Mouse (Mus musculus): ENCODE data around the gene Camk1g.

Gene Camk1g

GRCm38 (mm10) chr1:193370096-193370495, at the start of gene Camk1g:
TSS of gene Camk1g (minus strand) at chr1:193370298.
- in situ Hi-C loops (cut with MboI; ENCODE audit: low pct_unique_long_range_greater_than_20kb in 1 of 2, low sequenced_read_pairs in 2 of 2, unreplicated experiment in 1 of 2): no loop called here

DNA sequence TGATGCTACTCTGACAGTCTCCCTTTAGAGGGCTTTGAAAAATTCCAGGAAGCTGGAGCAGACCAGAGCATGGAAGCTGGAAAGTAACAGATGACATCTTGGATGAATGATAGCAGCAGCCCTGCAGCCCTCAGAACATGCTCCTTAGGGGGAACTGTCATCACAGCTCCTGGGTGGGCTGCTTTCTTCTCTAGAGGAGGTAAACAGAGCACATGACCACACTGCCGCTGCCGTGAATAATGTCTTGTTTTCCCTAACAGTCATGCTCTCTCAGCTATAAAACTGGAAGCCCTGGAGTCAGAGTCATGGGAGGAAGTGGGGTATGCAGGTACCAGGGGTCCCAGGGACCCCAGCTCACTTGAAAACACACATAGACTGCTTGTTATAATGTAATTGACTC, 49.1 kb upstream of the Camk1g start:
- in situ Hi-C loops (cut with MboI; ENCODE audit: low pct_unique_long_range_greater_than_20kb in 1 of 2, low sequenced_read_pairs in 2 of 2, unreplicated experiment in 1 of 2): no loop called here

DNA sequence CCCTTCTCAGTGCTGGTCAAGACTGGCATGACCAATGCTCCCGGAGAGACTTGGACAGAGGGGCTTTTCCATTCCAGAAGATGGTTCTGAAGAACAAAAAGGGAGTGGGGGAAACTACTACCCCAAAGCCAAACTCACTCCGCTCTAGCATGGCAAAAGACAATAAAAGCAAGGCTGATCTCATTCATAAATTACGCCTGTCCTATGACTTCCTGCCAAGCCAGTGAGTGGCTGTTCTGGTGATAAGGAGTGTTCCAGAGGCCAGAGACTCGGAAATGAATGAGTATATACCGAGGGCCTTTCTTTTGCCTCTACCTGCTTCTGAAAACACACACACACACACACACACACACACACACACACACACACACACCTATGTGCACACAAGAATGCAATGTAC, 48.6 kb upstream of the Camk1g start:
- in situ Hi-C loops (cut with MboI; ENCODE audit: low pct_unique_long_range_greater_than_20kb in 1 of 2, low sequenced_read_pairs in 2 of 2, unreplicated experiment in 1 of 2): no loop called here

GRCm38 (mm10) chr1:193414067-193414466, 44.0 kb upstream of the Camk1g start:
- in situ Hi-C loops (cut with MboI; ENCODE audit: low pct_unique_long_range_greater_than_20kb in 1 of 2, low sequenced_read_pairs in 2 of 2, unreplicated experiment in 1 of 2): no loop called here

GRCm38 (mm10) chr1:193413368-193414000, 43.4 kb upstream of the Camk1g start:
- in situ Hi-C loops (cut with MboI; ENCODE audit: low pct_unique_long_range_greater_than_20kb in 1 of 2, low sequenced_read_pairs in 2 of 2, unreplicated experiment in 1 of 2): no loop called here

DNA sequence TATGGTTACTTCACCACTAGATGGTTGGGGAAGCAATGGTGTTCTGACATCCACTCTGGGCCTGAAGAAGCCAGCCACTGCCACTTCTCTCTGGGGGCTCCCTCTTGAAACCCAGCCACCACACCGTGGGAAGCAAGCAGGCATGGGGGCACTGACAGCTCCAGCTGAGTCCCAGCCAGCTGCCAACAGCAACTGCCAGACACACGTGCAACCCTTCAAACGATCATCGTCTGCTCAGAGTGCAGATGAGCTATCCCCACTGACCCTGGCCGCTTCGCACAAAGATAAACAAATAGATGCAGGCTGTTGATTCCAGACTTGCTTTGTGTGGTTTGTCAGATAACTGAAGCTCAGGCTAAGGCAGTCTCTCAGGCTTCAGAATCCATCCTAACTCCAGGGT, 37.4 kb upstream of the Camk1g start:
- in situ Hi-C loops (cut with MboI; ENCODE audit: low pct_unique_long_range_greater_than_20kb in 1 of 2, low sequenced_read_pairs in 2 of 2, unreplicated experiment in 1 of 2): no loop called here

GRCm38 (mm10) chr1:193406059-193406642, 36.1 kb upstream of the Camk1g start:
- in situ Hi-C loops (cut with MboI; ENCODE audit: low pct_unique_long_range_greater_than_20kb in 1 of 2, low sequenced_read_pairs in 2 of 2, unreplicated experiment in 1 of 2): no loop called here

DNA sequence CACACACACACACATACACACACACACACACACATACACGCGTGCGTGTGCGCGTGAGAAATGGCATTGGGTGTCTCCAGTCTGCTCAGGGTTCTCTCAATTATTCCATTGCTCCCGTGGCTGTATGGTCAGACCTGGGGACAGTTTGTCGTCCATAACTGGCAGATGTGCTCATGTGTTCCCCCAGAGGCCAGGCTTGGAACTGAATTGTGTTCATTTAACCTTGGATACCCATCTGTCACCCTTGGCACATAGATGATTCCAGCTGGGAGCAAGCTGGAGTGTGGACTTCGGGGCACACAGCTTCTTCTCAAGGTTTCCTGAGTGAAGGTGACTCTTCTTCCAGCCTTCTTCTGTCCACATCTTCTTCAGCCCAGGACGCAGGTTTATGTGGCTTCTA, 31.6 kb upstream of the Camk1g start:
- in situ Hi-C loops (cut with MboI; ENCODE audit: low pct_unique_long_range_greater_than_20kb in 1 of 2, low sequenced_read_pairs in 2 of 2, unreplicated experiment in 1 of 2): no loop called here

GRCm38 (mm10) chr1:193400348-193400747, 30.2 kb upstream of the Camk1g start:
- in situ Hi-C loops (cut with MboI; ENCODE audit: low pct_unique_long_range_greater_than_20kb in 1 of 2, low sequenced_read_pairs in 2 of 2, unreplicated experiment in 1 of 2): no loop called here

DNA sequence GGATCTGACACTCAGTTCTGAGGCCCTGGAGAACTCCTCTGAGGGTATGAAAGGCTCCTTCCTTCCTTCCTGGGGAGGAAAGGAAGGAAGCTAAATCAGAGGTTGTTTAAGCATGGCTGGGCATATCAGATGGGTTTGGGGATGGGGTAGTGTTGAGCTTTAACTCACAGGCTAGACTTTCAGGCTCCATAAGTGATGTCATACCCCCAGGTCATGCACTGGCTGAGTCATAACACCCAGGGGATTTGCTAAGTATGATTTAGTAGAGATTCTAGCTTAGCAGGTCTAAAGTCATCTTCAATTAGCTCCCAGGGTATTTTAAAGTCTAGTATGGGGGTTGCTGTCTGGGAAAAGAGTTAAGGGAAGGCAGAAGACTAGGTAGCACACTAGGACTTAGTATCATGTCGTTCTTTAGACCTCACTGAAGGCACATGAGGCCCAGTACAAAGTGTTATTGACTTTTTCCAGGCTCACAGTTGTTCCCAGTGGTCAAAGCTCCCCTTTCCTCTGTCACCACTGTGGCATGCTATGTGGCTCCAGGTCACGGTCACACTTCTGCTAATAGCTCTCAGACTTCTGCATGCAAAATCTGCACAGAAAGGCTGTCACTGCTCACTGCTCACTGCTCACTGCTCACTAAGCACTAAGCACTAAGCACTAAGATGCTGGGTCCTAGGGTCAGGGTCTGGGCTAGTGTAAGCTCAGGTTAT, 28.8 kb upstream of the Camk1g start:
- in situ Hi-C loops (cut with MboI; ENCODE audit: low pct_unique_long_range_greater_than_20kb in 1 of 2, low sequenced_read_pairs in 2 of 2, unreplicated experiment in 1 of 2): no loop called here

DNA sequence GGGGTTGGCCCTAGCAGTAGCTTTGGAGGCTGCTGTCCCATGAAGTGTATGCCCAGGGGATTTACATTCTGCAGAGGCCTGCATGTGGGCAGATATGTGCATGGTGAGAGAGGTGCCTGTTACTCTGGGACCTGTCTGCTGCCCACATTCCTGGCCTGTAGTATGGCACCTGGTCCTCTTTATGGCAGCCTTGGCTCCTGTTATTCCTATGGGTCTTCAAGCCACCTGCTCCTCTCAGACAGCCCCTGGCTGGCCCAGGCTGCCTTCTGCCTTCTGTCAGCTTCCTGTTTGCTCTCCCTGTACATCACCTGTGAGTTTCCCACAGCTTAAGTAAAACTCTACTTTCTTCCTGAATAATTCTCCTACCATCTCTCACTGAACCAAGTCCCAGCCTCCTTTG, 27.0 kb upstream of the Camk1g start:
- in situ Hi-C loops (cut with MboI; ENCODE audit: low pct_unique_long_range_greater_than_20kb in 1 of 2, low sequenced_read_pairs in 2 of 2, unreplicated experiment in 1 of 2): no loop called here

- in situ Hi-C loops (cut with MboI; ENCODE audit: low pct_unique_long_range_greater_than_20kb in 1 of 2, low sequenced_read_pairs in 2 of 2, unreplicated experiment in 1 of 2): no loop called here
Measured at GRCm38 (mm10) chr1:193392266-193392665, 22.2 kb upstream of the Camk1g start.

DNA sequence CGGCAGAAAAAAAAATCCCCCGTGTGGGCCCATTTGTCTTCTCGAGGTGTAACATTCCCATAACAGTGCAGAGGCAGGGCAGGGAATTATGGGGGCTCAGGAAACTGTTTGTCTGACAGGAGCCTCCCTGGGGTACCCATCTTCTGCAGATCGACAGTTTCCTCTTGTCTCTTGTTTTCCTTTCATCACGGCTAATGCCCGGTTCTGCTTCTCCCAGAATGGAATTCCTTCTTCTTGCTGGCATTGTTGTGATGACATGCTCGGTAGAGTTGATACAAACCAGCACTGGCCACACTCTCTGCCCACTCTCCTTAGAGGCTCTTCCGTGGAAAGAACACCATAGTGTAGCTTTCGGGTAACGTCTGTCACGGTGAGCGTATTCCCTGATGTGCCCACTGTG, 19.9 kb upstream of the Camk1g start:
- in situ Hi-C loops (cut with MboI; ENCODE audit: low pct_unique_long_range_greater_than_20kb in 1 of 2, low sequenced_read_pairs in 2 of 2, unreplicated experiment in 1 of 2): no loop called here

- in situ Hi-C loops (cut with MboI; ENCODE audit: low pct_unique_long_range_greater_than_20kb in 1 of 2, low sequenced_read_pairs in 2 of 2, unreplicated experiment in 1 of 2): no loop called here
Measured at GRCm38 (mm10) chr1:193389505-193389904, 19.4 kb upstream of the Camk1g start.

DNA sequence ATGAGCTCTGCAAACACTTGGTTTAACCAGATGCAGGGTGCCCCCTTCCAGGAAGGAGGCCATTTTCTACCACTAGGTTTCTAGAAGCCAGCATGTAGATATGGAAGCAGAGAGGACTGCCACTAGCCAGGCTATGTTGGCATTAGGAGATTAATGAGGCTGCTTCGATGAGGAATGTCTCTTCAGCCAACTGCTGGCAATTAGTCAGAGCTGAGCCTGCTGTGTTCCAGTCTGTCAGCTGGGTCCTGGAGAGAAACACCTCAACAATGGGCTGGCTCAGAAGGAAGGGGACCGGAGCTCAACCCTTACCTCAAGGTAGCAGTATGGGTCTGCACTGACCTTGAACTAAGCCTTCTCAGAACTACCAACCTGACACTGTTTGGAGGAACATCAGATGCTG, 17.1 kb upstream of the Camk1g start:
- in situ Hi-C loops (cut with MboI; ENCODE audit: low pct_unique_long_range_greater_than_20kb in 1 of 2, low sequenced_read_pairs in 2 of 2, unreplicated experiment in 1 of 2): no loop called here

DNA sequence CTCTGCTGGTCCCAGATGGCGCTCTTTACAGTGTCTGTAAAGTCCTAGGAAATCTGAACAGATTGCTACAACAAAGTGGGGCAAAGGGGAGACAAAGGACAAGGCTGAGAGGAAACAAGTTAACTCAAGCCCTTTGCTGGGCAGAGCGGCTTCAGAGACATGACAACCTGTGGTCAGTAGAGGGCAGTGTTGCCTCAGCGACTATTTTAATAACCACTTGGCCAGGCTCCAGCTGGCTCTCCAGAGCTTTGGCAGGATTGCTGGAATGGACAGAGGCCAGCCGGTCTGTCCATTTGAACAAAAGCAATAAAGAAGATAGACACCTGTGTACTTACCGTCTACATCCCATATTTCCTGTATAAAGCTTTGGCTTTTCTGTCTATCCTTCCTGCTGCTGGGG, 16.0 kb upstream of the Camk1g start:
- in situ Hi-C loops (cut with MboI; ENCODE audit: low pct_unique_long_range_greater_than_20kb in 1 of 2, low sequenced_read_pairs in 2 of 2, unreplicated experiment in 1 of 2): no loop called here

- in situ Hi-C loops (cut with MboI; ENCODE audit: low pct_unique_long_range_greater_than_20kb in 1 of 2, low sequenced_read_pairs in 2 of 2, unreplicated experiment in 1 of 2): no loop called here
Measured at GRCm38 (mm10) chr1:193382841-193383462, 12.9 kb upstream of the Camk1g start.

GRCm38 (mm10) chr1:193382435-193382834, 12.3 kb upstream of the Camk1g start:
- in situ Hi-C loops (cut with MboI; ENCODE audit: low pct_unique_long_range_greater_than_20kb in 1 of 2, low sequenced_read_pairs in 2 of 2, unreplicated experiment in 1 of 2): no loop called here

DNA sequence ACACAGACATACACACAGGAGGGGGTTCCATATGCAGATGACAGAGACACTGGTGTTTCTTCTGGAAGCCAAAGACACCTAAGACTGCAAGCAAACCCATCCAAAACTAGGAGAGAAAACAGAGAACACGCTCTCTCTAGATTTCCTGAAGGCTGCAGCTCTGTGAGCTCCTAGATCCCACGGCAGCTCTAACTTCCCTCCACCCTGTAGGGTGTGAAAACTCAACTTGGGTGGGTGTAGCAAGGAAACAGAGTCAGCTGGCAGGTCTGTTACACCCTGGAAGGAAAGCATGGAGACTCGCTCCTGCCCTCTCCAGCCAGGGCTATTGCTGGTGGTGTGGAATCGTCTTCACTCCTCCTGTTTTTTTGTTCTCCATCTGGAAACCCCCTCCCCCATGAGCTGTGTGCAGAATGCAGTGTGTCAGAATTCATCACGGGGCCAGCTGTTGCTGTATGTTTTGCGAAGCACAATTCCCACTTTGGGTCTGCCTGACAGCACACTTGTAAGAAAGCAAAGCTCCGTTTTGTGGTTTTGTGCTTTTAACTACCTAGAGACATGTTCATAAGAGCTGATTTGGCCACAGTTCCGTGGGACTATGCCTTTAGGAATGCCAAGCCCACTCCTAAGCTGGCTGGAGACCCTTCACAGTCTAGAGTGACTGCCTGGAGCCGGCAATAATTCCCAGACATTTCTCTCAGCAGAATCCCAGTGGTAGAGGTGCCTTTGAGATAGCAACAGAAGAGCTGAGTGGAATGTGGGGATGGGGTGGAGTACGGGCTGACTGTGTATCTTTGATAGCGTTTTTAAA, 11.7 kb upstream of the Camk1g start:
- in situ Hi-C loops (cut with MboI; ENCODE audit: low pct_unique_long_range_greater_than_20kb in 1 of 2, low sequenced_read_pairs in 2 of 2, unreplicated experiment in 1 of 2): no loop called here
